Mouse (Mus musculus): ENCODE data around the gene Sms.
A peak's percentile ranks its signal among the peaks of the same experiment; 100 is the strongest.

Sms gene

DNA sequence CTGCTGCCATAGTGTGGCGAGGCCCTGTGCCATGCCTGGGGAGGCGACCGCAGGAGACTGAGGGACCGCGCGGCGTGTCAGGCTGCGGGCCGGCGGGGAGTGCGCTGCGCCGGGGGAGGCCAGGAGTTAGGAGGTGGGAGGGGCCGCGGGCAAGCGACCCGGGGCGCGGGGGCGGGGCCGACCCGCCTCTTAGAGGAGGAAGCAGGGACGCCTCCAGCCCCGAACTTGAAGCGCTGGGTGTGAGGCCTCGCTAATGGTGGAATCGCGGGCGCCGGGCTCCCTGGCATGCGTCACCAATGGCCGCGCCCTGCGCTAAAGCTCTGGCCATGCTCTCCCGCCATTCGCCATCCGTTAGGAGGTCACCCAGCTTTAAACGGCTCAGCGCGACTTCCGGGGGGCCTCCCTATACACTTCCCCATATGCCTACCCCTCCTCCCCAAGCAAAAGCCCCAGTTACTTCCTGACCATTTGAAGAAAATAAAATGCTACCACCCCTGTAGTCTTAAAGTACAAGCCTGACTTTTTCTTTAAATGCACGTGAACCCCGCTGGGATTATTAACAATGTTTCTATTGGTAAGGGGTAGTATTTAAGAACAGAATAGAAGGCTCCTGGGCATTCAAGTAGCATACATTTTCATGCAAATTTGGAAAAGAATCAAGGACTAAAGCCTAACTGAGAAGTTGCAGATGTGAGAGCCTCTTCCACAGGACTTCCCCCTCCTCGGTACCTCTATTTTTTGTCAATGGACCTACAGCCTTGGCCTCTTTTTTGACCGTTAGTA is at the start of gene Sms:
Gene Sms, minus strand, starts transcription at position 344 of the 783 bp plus-strand sequence.
- ATAC-seq (ENCODE audit: insufficient number of reproducible peaks, low FRiP score, low TSS enrichment) = peak; percentile 53

GRCm38 (mm10) chrX:157506400-157506799 is 14.3 kb upstream of the Sms start:
- ATAC-seq (ENCODE audit: insufficient number of reproducible peaks, low FRiP score, low TSS enrichment) = no peak

DNA sequence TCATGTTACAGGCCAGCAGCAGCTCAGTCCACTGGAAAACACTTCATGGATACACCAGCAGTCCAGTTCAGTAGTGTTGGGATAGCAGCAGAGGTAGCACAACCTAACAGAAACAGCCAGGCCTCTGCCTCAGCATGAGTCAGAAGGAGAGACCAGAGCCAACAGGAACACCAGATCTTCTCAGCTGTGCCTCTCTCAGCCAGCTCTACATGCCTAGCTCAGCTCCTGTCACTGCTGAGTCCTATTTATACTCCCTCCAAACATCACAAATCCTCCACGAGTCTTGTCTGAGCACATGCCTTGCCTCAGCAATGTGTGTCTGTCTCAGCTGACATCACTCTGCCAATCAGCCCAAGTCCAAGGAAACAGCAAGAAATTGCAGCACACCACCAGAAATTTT is 12.4 kb upstream of the Sms start:
- ATAC-seq (ENCODE audit: insufficient number of reproducible peaks, low FRiP score, low TSS enrichment) = no peak

- ATAC-seq (ENCODE audit: insufficient number of reproducible peaks, low FRiP score, low TSS enrichment) = no peak
Measured at GRCm38 (mm10) chrX:157501871-157502270, 9.8 kb upstream of the Sms start.

GRCm38 (mm10) chrX:157500004-157500403 is 7.9 kb upstream of the Sms start:
- no peak for ATAC-seq (ENCODE audit: insufficient number of reproducible peaks, low FRiP score, low TSS enrichment)

GRCm38 (mm10) chrX:157493159-157493558 is 1.1 kb upstream of the Sms start:
- ATAC-seq (ENCODE audit: insufficient number of reproducible peaks, low FRiP score, low TSS enrichment) = no peak

DNA sequence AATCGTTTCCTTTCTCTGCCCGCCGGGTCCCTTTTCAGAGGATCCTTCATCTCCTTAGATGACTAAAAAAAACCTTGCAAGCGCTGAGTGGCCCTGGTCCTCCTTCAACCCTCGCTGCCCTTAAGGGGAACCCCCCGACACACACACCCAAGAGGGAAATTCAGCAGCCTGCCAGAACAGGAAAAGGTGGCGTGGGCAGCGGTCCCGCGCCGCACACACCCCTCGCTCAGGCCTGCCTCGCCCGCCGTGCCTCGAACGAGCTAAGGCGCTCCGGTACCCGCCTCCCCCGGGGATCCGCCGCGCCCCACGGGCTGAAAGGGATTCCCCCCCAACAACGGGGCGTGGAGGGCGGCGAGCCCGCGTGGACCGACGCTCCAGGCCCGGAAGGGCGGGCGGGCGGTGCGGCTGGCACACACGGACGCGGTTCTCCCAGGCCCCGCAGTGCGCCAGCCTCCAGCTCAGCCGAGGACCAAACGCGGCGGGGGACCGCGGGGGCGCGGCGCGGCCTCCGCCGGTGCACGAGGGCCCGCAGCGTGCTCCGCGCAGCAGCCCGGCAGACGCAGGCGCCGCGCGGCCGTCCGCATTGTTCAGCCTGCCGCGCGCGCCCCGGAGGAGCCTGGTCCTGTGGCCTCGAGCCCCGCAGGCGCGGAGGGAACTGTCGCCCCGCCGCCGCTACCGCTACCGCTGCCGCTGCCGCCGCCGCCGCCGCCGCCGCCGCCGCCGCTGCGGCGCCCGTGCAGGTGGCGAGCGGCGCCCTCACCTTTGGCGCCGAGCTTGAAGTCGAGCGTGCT is 747 bp downstream of the Sms start:
- peak; percentile 72 for ATAC-seq (ENCODE audit: insufficient number of reproducible peaks, low FRiP score, low TSS enrichment)

DNA sequence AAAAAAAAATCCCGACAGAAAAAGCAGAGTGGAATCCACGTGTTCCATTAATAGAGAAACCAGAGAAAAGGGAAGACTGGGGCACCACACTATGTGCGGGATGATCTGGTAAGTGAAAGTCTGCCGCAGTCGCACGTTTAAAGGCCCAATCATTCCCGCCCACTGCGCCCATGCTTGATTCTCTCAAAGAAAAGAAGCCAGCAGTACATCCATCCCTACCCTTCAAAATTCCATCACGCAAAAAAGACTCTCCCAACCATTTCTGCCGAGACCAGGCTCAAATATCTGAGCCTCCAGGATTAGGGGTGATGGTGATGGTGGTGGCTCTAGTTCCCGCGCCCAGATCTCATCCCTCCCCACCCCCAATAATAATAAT is 1.3 kb downstream of the Sms start:
- no peak for ATAC-seq (ENCODE audit: insufficient number of reproducible peaks, low FRiP score, low TSS enrichment)

DNA sequence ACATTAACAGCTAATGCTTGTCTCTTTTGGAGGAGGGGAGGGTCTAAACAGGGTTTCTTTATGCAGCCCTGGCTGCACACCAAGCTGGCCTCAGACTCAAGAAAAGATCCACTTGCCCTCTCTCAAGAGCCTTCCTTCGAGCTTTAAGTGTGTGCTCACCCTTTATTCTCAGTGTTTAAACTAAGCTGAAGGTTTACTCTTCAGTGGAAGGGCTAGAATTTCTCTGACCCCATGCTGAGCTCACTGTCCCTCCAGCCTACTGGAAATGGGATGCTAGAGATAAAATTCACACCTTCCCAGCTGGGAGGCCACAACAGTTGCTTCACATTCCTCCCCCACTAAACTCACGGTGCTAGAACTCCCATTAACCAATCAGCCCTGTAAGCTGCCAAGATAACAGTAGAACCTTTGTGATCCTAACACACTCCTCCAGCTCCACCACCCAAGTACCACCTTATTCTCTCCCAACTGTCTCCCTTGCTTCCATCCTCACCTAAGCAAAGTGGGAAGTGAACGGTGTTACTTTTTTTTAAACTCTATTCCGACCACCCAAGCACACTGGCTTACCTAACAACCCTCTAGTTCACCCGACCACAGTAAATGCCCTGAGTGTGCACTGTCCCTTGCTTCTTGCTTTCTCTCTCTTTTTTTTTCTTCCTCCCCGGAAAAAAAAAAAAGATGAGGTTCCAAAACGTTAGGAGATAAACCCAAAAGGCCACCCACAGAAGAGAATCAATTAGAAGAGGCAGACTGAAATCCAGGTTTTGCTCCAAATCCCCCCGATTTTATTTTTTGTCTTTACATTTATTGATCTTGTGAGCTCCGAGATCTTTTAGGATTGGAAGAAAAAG is 2.0 kb downstream of the Sms start:
- ATAC-seq (ENCODE audit: insufficient number of reproducible peaks, low FRiP score, low TSS enrichment) = no peak

DNA sequence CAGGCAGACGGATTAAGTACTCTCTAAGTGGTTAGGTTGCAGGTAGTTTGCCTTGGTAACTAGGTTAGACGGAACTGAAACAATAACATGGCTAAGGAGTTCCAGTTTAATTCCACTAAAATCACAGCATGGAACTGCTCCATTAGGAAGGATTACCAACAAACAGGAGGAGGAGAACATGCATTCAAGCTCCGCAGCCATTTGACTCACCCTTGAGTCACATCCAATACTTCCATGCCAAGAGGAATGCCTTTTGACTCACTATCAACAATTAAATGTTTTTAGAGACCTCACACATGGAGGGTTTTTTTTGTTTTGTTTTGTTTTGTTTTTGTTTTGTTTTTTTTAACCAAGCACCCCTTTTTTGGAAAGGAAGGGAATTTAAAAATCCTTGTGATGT is 3.3 kb downstream of the Sms start:
- ATAC-seq (ENCODE audit: insufficient number of reproducible peaks, low FRiP score, low TSS enrichment) = no peak

GRCm38 (mm10) chrX:157486765-157487164 is 5.3 kb downstream of the Sms start:
- ATAC-seq (ENCODE audit: insufficient number of reproducible peaks, low FRiP score, low TSS enrichment) = no peak

GRCm38 (mm10) chrX:157482842-157483241 is 9.2 kb downstream of the Sms start:
- no peak for ATAC-seq (ENCODE audit: insufficient number of reproducible peaks, low FRiP score, low TSS enrichment)

DNA sequence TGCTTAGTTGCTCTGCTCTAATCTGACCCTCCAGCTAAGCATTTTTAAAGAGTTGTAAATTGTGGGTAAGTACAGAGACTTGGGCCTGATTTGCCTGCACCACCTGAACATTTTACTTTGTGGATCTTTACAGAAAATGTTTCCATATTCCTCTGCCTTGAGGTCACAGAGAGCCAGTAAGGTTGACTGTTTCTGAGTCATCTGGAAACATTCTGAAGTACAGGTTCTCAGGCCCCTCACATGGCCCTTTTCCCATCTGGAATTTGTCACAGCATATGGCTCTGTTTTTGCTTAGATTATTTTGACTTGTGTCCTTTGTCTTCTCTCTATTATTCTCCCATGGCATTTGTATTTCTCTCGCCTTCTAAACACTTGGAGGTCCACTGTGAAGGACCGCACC is 10.2 kb downstream of the Sms start:
- ATAC-seq (ENCODE audit: insufficient number of reproducible peaks, low FRiP score, low TSS enrichment) = no peak

GRCm38 (mm10) chrX:157477328-157477727 is 14.8 kb downstream of the Sms start:
- no peak for ATAC-seq (ENCODE audit: insufficient number of reproducible peaks, low FRiP score, low TSS enrichment)

- ATAC-seq (ENCODE audit: insufficient number of reproducible peaks, low FRiP score, low TSS enrichment) = no peak
Measured at GRCm38 (mm10) chrX:157476153-157476810, 15.8 kb downstream of the Sms start.

GRCm38 (mm10) chrX:157471711-157472660 is 20.1 kb downstream of the Sms start:
- peak; percentile 94 for ATAC-seq (ENCODE audit: insufficient number of reproducible peaks, low FRiP score, low TSS enrichment)

DNA sequence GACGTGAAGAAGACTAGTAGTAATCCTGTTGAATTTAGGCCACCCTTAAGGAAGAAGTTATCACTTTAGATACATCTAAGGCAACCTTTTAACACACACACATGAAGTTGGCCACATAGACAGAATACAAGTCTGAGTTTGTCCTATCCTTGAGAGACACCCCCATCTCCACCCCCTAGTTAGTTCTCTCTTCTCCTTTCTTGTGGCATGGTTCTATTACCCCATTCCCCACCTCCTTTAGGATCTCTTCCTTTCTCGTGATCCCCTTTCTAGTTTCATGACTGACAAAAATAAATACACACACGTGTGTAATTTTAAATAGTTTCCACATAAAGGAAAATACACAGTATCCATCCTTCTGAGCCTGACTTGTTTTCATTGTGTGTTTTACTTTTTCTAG is 23.3 kb downstream of the Sms start:
- no peak for ATAC-seq (ENCODE audit: insufficient number of reproducible peaks, low FRiP score, low TSS enrichment)

- no peak for ATAC-seq (ENCODE audit: insufficient number of reproducible peaks, low FRiP score, low TSS enrichment)
Measured at GRCm38 (mm10) chrX:157468055-157468454, 24.0 kb downstream of the Sms start.

GRCm38 (mm10) chrX:157465949-157466348 is 26.1 kb downstream of the Sms start:
- no peak for ATAC-seq (ENCODE audit: insufficient number of reproducible peaks, low FRiP score, low TSS enrichment)

Data from cerebellum, adult (tissue).